Comparison of ENCODE assay signal across 12 mouse cellular contexts in genomic region chr9:50495405-50496150, GRCm38 (mm10). TPM values are rescaled to one million over a fixed set of nuclear protein-coding genes. Genes with fewer than 3 reads are reported as not detected.
A peak's percentile ranks its signal among the peaks of the same experiment; 100 is the strongest.
DNase-seq lines count a peak whose midpoint lies in the region; ATAC-seq and TF ChIP-seq lines count a peak whose summit lies in the region.
"Had no signal": no experiment of that assay in that cellular context is flagged by ENCODE, and none has a peak within 500 bp of the region (broad histone marks: within the 10 kb centered on the region; RNA-seq: fewer than 3 reads in every experiment).

No protein-coding gene starts in this region.

- H3K36me3 ChIP-seq in intestine, embryonic 15.5 days = no peaks in the 10 kb centered on the region
- H3K36me3 ChIP-seq in intestine, postnatal 0 days (ENCODE audit: control insufficient read depth, insufficient read depth) = no peaks in the 10 kb centered on the region
- H3K36me3 ChIP-seq in ES-Bruce4 (ENCODE audit: control insufficient read depth, insufficient read depth, low read length, poor library complexity, severe bottlenecking) = no peaks in the 10 kb centered on the region
- no peaks in the 10 kb centered on the region; the same call in 1 of the 2 replicates for H3K36me3 ChIP-seq in ES-E14 (ENCODE audit: control insufficient read depth, insufficient read depth, low read length, poor library complexity, severe bottlenecking)
- no peaks in the 10 kb centered on the region for H3K36me3 ChIP-seq in lung, embryonic 14.5 days (ENCODE audit: insufficient read depth)
- H3K36me3 ChIP-seq: embryonic facial prominence, embryonic 13.5 days had no signal

- TF ChIP-seq EP300 in ES-Bruce4 (IDR thresholded peaks at IDR 0.05; ENCODE audit: insufficient read depth, low read depth, low read length) = peak; percentile 68; the same call in 1 of the 2 replicates

- TF ChIP-seq POLR2A in ES-Bruce4 (IDR thresholded peaks at IDR 0.05; ENCODE audit: insufficient read depth, low read length) = no peak

- H3K4me1 ChIP-seq in intestine, embryonic 15.5 days (replicated peaks) = peaks cover 13% of the 10 kb centered on the region; the same call in 1 of the 2 replicates
- no peaks in the 10 kb centered on the region for H3K4me1 ChIP-seq in intestine, postnatal 0 days (replicated peaks; ENCODE audit: control insufficient read depth, insufficient read depth, low read length)
- peaks cover 7% of the 10 kb centered on the region for H3K4me1 ChIP-seq in ES-Bruce4 (ENCODE audit: control insufficient read depth, insufficient read depth, low read length)
- H3K4me1 ChIP-seq in ES-E14 (ENCODE audit: control insufficient read depth in 2 of 2, insufficient read depth in 2 of 2, low read length in 2 of 2, poor library complexity in 1 of 2) = peaks cover 14 to 26% of the 10 kb centered on the region in 2 experiments; a peak in 3 of 4 replicates
- H3K4me1 ChIP-seq in lung, embryonic 14.5 days (ENCODE audit: insufficient read depth) = 0 out of 2 replicates have a peak, but pooled peaks cover 3% of the 10 kb centered on the region

- DNase-seq in ES-E14 (ENCODE audit: low read depth, low spot score) = no peak
- peak; percentile 28 for DNase-seq in lung, embryonic 14.5 days
- DNase-seq in spleen, adult 12 weeks (ENCODE audit: low spot score) = no peak
- no peak for DNase-seq in cerebellum, postnatal 25 days
- DNase-seq: gastrocnemius, postnatal 25 days; layer of hippocampus, adult 9-11 months had no signal

- no peaks in the 10 kb centered on the region for H3K27me3 ChIP-seq in intestine, embryonic 15.5 days (replicated peaks)
- H3K27me3 ChIP-seq in intestine, postnatal 0 days (replicated peaks; ENCODE audit: control insufficient read depth, insufficient read depth, low read length) = no peaks in the 10 kb centered on the region
- H3K27me3 ChIP-seq in ES-Bruce4 (ENCODE audit: control insufficient read depth, insufficient read depth, low read length, poor library complexity, severe bottlenecking) = no peaks in the 10 kb centered on the region
- no peaks in the 10 kb centered on the region for H3K27me3 ChIP-seq in lung, embryonic 14.5 days (ENCODE audit: insufficient read depth, low read length)
- H3K27me3 ChIP-seq: embryonic facial prominence, embryonic 13.5 days; Patski had no signal

- in situ Hi-C loops in ES-E14 (cut with MboI; ENCODE audit: low sequenced_read_pairs in 2 of 2, unreplicated experiment in 2 of 2) = no loop called here

- TF ChIP-seq CTCF in intestine, postnatal 0 days (IDR thresholded peaks at IDR 0.05; ENCODE audit: low read depth) = no peak
- no peak for TF ChIP-seq CTCF in ES-Bruce4 (IDR thresholded peaks at IDR 0.05; ENCODE audit: low read depth, low read length)
- no peak for TF ChIP-seq CTCF in lung, embryonic 14.5 days (IDR thresholded peaks at IDR 0.05; ENCODE audit: low read depth)

- H3K4me2 ChIP-seq in intestine, embryonic 15.5 days (replicated peaks) = no peak overlapping the region
- no peak overlapping the region for H3K4me2 ChIP-seq in intestine, postnatal 0 days (replicated peaks; ENCODE audit: low read depth)
- 0 out of 2 replicates have a peak overlapping the region, but pooled peaks have one; percentile 11 for H3K4me2 ChIP-seq in lung, embryonic 14.5 days

- H3K4me3 ChIP-seq in intestine, embryonic 15.5 days (replicated peaks) = no peak overlapping the region
- H3K4me3 ChIP-seq in intestine, postnatal 0 days (ENCODE audit: low read depth, low read length) = no peak overlapping the region
- H3K4me3 ChIP-seq in ES-Bruce4 (ENCODE audit: low read depth, low read length) (peak overlapping the region; percentile 45), ES-E14 (ENCODE audit: insufficient read depth in 1 of 2, low read depth in 1 of 2, low read length in 2 of 2, poor library complexity in 1 of 2, severe bottlenecking in 1 of 2) (peak overlapping the region; percentile 20 to 46; a peak in 3 of 4 replicates)
- no peak overlapping the region for H3K4me3 ChIP-seq in lung, embryonic 14.5 days (ENCODE audit: low read depth, low read length)
- H3K4me3 ChIP-seq: embryonic facial prominence, embryonic 13.5 days had no signal

- peak; percentile 65 for ATAC-seq in intestine, embryonic 15.5 days
- no peak for ATAC-seq in intestine, postnatal 0 days
- peak; percentile 65; the same call in 1 of the 2 replicates for ATAC-seq in lung, embryonic 14.5 days (ENCODE audit: insufficient read depth)
- no peak for ATAC-seq in megakaryocyte progenitor cell, adult 5-6 weeks (replicated peaks; ENCODE audit: poor library complexity)
- ATAC-seq: Patski had no signal

- H3K9me3 ChIP-seq in intestine, embryonic 15.5 days = no peaks in the 10 kb centered on the region
- H3K9me3 ChIP-seq in intestine, postnatal 0 days (ENCODE audit: control insufficient read depth) = no peaks in the 10 kb centered on the region
- H3K9me3 ChIP-seq in ES-Bruce4 (replicated peaks; ENCODE audit: control insufficient read depth, insufficient read depth, low read length, poor library complexity, severe bottlenecking) (no peaks in the 10 kb centered on the region), ES-E14 (ENCODE audit: control insufficient read depth, insufficient read depth, low read depth, low read length) (no peaks in the 10 kb centered on the region)
- H3K9me3 ChIP-seq in lung, embryonic 14.5 days (ENCODE audit: low read depth, low read length) = no peaks in the 10 kb centered on the region
- H3K9me3 ChIP-seq: embryonic facial prominence, embryonic 13.5 days had no signal

- no peak overlapping the region for H3K9ac ChIP-seq in intestine, embryonic 15.5 days
- H3K9ac ChIP-seq in intestine, postnatal 0 days (ENCODE audit: low read depth, low read length) = no peak overlapping the region
- H3K9ac ChIP-seq in ES-Bruce4 (ENCODE audit: low read depth, poor library complexity, severe bottlenecking) (peak overlapping the region; percentile 55), ES-E14 (ENCODE audit: insufficient read depth, low read depth, low read length, poor library complexity, severe bottlenecking) (peak overlapping the region; percentile 29; the same call in 1 of the 2 replicates)
- no peak overlapping the region; the same call in 1 of the 2 replicates for H3K9ac ChIP-seq in lung, embryonic 14.5 days

- WGBS in intestine, embryonic 15.5 days = 62% methylated on average over 10 of the region's 10 CpGs
- WGBS in intestine, postnatal 0 days = 65% methylated on average over 10 of the region's 10 CpGs
- 57% methylated on average over 10 of the region's 10 CpGs for whole genome bisulfite sequencing in lung, embryonic 14.5 days

- no peak overlapping the region for H3K27ac ChIP-seq in intestine, embryonic 15.5 days
- no peak overlapping the region for H3K27ac ChIP-seq in intestine, postnatal 0 days (ENCODE audit: low read depth, low read length)
- H3K27ac ChIP-seq in ES-Bruce4 (ENCODE audit: insufficient read depth, low read length) (peak overlapping the region; percentile 24), ES-E14 (ENCODE audit: insufficient read depth, low read depth, low read length, poor library complexity, severe bottlenecking) (no peak overlapping the region)
- H3K27ac ChIP-seq in lung, embryonic 14.5 days (ENCODE audit: low read depth) = peak overlapping the region; percentile 36; the same call in 1 of the 2 replicates
- H3K27ac ChIP-seq: embryonic facial prominence, embryonic 13.5 days had no signal

TF ChIP-seq in ES-E14, 5 proteins besides CTCF, POLR2A, EP300 and RAD21 (continues in another document):
- no peak for TF ChIP-seq HCFC1 (IDR thresholded peaks at IDR 0.05; ENCODE audit: borderline replicate concordance, insufficient read depth, low read length)
- TF ChIP-seq MAFK (IDR thresholded peaks at IDR 0.05; ENCODE audit: insufficient read depth, low read depth, low read length) = no peak
- TF ChIP-seq CHD2 (IDR thresholded peaks at IDR 0.05; ENCODE audit: low read depth, low read length) = no peak
- no peak for TF ChIP-seq ZC3H11A (IDR thresholded peaks at IDR 0.05; ENCODE audit: borderline replicate concordance, low read depth, low read length)

RNA-seq across cellular contexts. Expression of gene Plet1, which starts 1.3 kb away (rescaled TPM):
- polyA plus RNA-seq in intestine, embryonic 15.5 days (2015; fragmentation: Nextera tagmentation; extraction: Ambion mirVana) = 1.7 and 2.0 TPM in 2 replicates
- 3.1 and 4.0 TPM in 2 replicates for polyA plus RNA-seq in intestine, postnatal 0 days (2015; fragmentation: Nextera tagmentation; extraction: Ambion mirVana)
- 22.7 and 30.9 TPM in 2 replicates for polyA plus RNA-seq in ES-Bruce4 (2011; ENCODE audit: insufficient read depth, insufficient read length, low read depth, missing spikeins)
- 9.4 and 18.3 TPM in 2 replicates for total RNA-seq in ES-E14 (2012; rRNA removed)
- 0.11 and 0.26 TPM in 2 replicates for polyA plus RNA-seq in lung, embryonic 14.5 days (2014; fragmentation: Nextera tagmentation; extraction: Ambion mirVana)
- 0.35 TPM in 1 of 2 replicates, not detected in the other for total RNA-seq in megakaryocyte progenitor cell, adult 5-6 weeks (2015)
- total RNA-seq in megakaryocyte progenitor cell, adult 5-6 weeks (2017) = 0.51 and 0.54 TPM in 2 replicates
- total RNA-seq: gastrocnemius, postnatal 25 days had no signal

RNA-seq across cellular contexts. Expression of gene Pts, which starts 32.9 kb away (rescaled TPM):
- 93.9 and 94.1 TPM in 2 replicates for polyA plus RNA-seq in intestine, embryonic 15.5 days (2015; fragmentation: Nextera tagmentation; extraction: Ambion mirVana)
- polyA plus RNA-seq in intestine, postnatal 0 days (2015; fragmentation: Nextera tagmentation; extraction: Ambion mirVana) = 88.2 and 90.8 TPM in 2 replicates
- polyA plus RNA-seq in ES-Bruce4 (2011; ENCODE audit: insufficient read depth, insufficient read length, low read depth, missing spikeins) = 34.3 and 34.4 TPM in 2 replicates
- 6.8 and 7.6 TPM in 2 replicates for total RNA-seq in ES-E14 (2012; rRNA removed)
- polyA plus RNA-seq in lung, embryonic 14.5 days (2014; fragmentation: Nextera tagmentation; extraction: Ambion mirVana) = 61.1 and 61.3 TPM in 2 replicates
- total RNA-seq in megakaryocyte progenitor cell, adult 5-6 weeks (2015) = 107 and 121 TPM in 2 replicates
- 54.6 and 63.6 TPM in 2 replicates for total RNA-seq in megakaryocyte progenitor cell, adult 5-6 weeks (2017)

RNA-seq across cellular contexts. Expression of gene Il18, which starts 59.0 kb away (rescaled TPM):
- polyA plus RNA-seq in intestine, embryonic 15.5 days (2015; fragmentation: Nextera tagmentation; extraction: Ambion mirVana) = 17.6 and 18.8 TPM in 2 replicates
- 57.3 and 68.7 TPM in 2 replicates for polyA plus RNA-seq in intestine, postnatal 0 days (2015; fragmentation: Nextera tagmentation; extraction: Ambion mirVana)
- 1.2 and 2.1 TPM in 2 replicates for polyA plus RNA-seq in ES-Bruce4 (2011; ENCODE audit: insufficient read depth, insufficient read length, low read depth, missing spikeins)
- total RNA-seq in ES-E14 (2012; rRNA removed) = 0.32 and 0.49 TPM in 2 replicates
- polyA plus RNA-seq in lung, embryonic 14.5 days (2014; fragmentation: Nextera tagmentation; extraction: Ambion mirVana) = 6.6 and 7.8 TPM in 2 replicates
- total RNA-seq in megakaryocyte progenitor cell, adult 5-6 weeks (2015) = 2.9 and 5.0 TPM in 2 replicates
- 0.37 and 1.5 TPM in 2 replicates for total RNA-seq in megakaryocyte progenitor cell, adult 5-6 weeks (2017)

RNA-seq across cellular contexts. Expression of gene Bco2, which starts 59.4 kb away (rescaled TPM):
- polyA plus RNA-seq in intestine, embryonic 15.5 days (2015; fragmentation: Nextera tagmentation; extraction: Ambion mirVana) = 3.4 and 4.4 TPM in 2 replicates
- 4.7 and 5.3 TPM in 2 replicates for polyA plus RNA-seq in intestine, postnatal 0 days (2015; fragmentation: Nextera tagmentation; extraction: Ambion mirVana)
- not detected in 2 replicates for polyA plus RNA-seq in ES-Bruce4 (2011; ENCODE audit: insufficient read depth, insufficient read length, low read depth, missing spikeins)
- total RNA-seq in ES-E14 (2012; rRNA removed) = 0.22 and 0.26 TPM in 2 replicates
- polyA plus RNA-seq in lung, embryonic 14.5 days (2014; fragmentation: Nextera tagmentation; extraction: Ambion mirVana) = 0.17 and 0.26 TPM in 2 replicates
- total RNA-seq in megakaryocyte progenitor cell, adult 5-6 weeks (2015) = 0.35 and 1.2 TPM in 2 replicates
- total RNA-seq in megakaryocyte progenitor cell, adult 5-6 weeks (2017) = 0.21 and 0.61 TPM in 2 replicates

Comparison
In these comparisons a context has a peak if more than half of its experiments do, and no peak if none do; other contexts are left out.
1. ATAC-seq: peak in intestine, embryonic 15.5 days (single experiment) and lung, embryonic 14.5 days (single experiment); none in intestine, postnatal 0 days (single experiment) and megakaryocyte progenitor cell, adult 5-6 weeks (single experiment).
2. H3K27ac ChIP-seq: peak in ES-Bruce4 (single experiment) and lung, embryonic 14.5 days (single experiment); none in intestine, embryonic 15.5 days (single experiment), intestine, postnatal 0 days (single experiment) and ES-E14 (single experiment).
3. H3K4me3 ChIP-seq: peak in ES-Bruce4 (single experiment) and ES-E14 (2 of 2); none in intestine, embryonic 15.5 days (single experiment), intestine, postnatal 0 days (single experiment) and lung, embryonic 14.5 days (single experiment).
4. H3K9ac ChIP-seq: peak in ES-Bruce4 (single experiment) and ES-E14 (single experiment); none in intestine, embryonic 15.5 days (single experiment), intestine, postnatal 0 days (single experiment) and lung, embryonic 14.5 days (single experiment).